Mouse (Mus musculus): Measurements from ENCODE around the gene Npffr2.

DNA sequence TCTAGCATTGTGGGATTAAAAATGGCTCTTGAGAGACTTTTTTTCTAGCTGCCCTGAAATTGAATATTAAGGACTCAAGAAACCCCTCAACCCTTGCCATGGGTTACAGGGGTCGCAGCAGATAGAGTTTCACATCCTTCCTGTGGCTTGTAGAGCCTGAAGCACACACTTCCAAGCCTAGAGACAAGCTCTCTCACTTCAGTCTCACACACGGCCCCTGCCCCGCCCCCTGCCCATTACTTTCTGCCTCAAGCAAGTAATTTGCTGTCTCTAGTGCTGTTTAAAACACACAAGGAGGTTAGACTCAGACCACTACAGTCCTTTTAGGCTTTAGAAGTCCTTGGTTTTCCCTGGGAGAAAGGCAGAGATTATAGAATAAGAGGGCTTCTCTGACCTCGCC, 1.7 kb downstream of the Npffr2 start:
- TF ChIP-seq CTCF (IDR thresholded peaks at IDR 0.05; ENCODE audit: control insufficient read depth, insufficient read depth, insufficient replicate concordance, low read depth, low read length), result no peak
- no peak for TF ChIP-seq POLR2A (IDR thresholded peaks at IDR 0.05; ENCODE audit: control insufficient read depth, low read depth, low read length)
